ENCODE assay signal across 9 mouse cellular contexts in the genomic region with DNA sequence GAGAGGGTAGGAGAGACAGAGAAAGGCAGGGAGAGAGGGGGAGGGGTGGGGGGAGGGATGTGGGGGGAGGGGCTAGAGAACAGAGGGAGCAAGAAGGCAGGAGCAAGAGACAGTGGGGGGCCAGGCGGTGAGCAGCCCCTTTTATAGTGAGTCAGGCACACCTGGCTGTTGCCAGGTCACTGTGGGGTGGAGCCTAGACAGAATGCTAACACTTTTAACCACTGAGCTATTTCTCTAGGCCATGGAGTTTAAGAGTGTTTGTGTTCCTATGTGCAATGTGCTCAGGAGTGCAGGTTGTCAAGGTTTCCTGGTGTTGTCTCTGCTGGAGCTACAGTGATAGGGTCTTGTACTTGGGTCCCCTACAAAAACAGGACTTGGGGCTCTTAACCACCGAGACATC. TPM values are rescaled to one million over a fixed set of nuclear protein-coding genes. Genes with fewer than 3 reads are reported as not detected.
A peak's percentile ranks its signal among the peaks of the same experiment; 100 is the strongest.
DNase-seq lines count a peak whose midpoint lies in the region; ATAC-seq and TF ChIP-seq lines count a peak whose summit lies in the region.
"Had no signal": no experiment of that assay in that cellular context is flagged by ENCODE, and none has a peak within 500 bp of the region (broad histone marks: within the 10 kb centered on the region; RNA-seq: fewer than 3 reads in every experiment).

No protein-coding gene starts in this region.

- no peak for TF ChIP-seq CTCF in E14TG2a.4 (conservative IDR thresholded peaks at IDR 0.05; ENCODE audit: low read length)
- TF ChIP-seq CTCF in bone marrow, adult 2 months (IDR thresholded peaks at IDR 0.05; ENCODE audit: control insufficient read depth, insufficient read depth, low read length) = no peak
- TF ChIP-seq CTCF in cerebellum, adult 2 months (IDR thresholded peaks at IDR 0.05; ENCODE audit: borderline replicate concordance, insufficient read depth, low read depth, low read length) = no peak

- H3K9ac ChIP-seq in kidney, embryonic 14.5 days (ENCODE audit: low read depth, low read length) = no peak overlapping the region
- H3K9ac ChIP-seq in limb, embryonic 13.5 days = no peak overlapping the region; the same call in 1 of the 2 replicates
- H3K9ac ChIP-seq in midbrain, embryonic 14.5 days (replicated peaks; ENCODE audit: low read length) = no peak overlapping the region
- H3K9ac ChIP-seq: neural tube, embryonic 12.5 days had no signal

- peak overlapping the region; percentile 49 for H3K4me2 ChIP-seq in kidney, embryonic 14.5 days (replicated peaks; ENCODE audit: low read depth, low read length)
- peak overlapping the region; percentile 61 for H3K4me2 ChIP-seq in limb, embryonic 13.5 days (replicated peaks)
- no peak overlapping the region for H3K4me2 ChIP-seq in midbrain, embryonic 14.5 days (ENCODE audit: low read length)
- H3K4me2 ChIP-seq: neural tube, embryonic 12.5 days had no signal

- peak overlapping the region; percentile 96; the same call in 1 of the 2 replicates for H3K27ac ChIP-seq in kidney, embryonic 14.5 days (ENCODE audit: low read depth, low read length)
- H3K27ac ChIP-seq in bone marrow, adult 2 months (ENCODE audit: control insufficient read depth, insufficient read depth, low read depth, low read length, poor library complexity) = peak overlapping the region; percentile 97
- H3K27ac ChIP-seq in limb, embryonic 13.5 days = peak overlapping the region; percentile 92
- H3K27ac ChIP-seq in midbrain, embryonic 14.5 days (replicated peaks; ENCODE audit: low read depth, low read length) = no peak overlapping the region
- no peak overlapping the region for H3K27ac ChIP-seq in cerebellum, adult 2 months (ENCODE audit: insufficient read depth, low read length)
- H3K27ac ChIP-seq: neural tube, embryonic 12.5 days had no signal

- no peaks in the 10 kb centered on the region for H3K27me3 ChIP-seq in kidney, embryonic 14.5 days (ENCODE audit: control insufficient read depth, insufficient read depth, low read length)
- H3K27me3 ChIP-seq in E14TG2a.4 (ENCODE audit: insufficient read depth, low read length) = no peaks in the 10 kb centered on the region
- H3K27me3 ChIP-seq in limb, embryonic 13.5 days = no peaks in the 10 kb centered on the region
- H3K27me3 ChIP-seq in midbrain, embryonic 14.5 days (ENCODE audit: control insufficient read depth, insufficient read depth, low read length) = no peaks in the 10 kb centered on the region
- no peaks in the 10 kb centered on the region for H3K27me3 ChIP-seq in cerebellum, adult 2 months (ENCODE audit: control insufficient read depth, insufficient read depth, low read length)
- H3K27me3 ChIP-seq: neural tube, embryonic 12.5 days had no signal

- no peak for TF ChIP-seq POLR2A in bone marrow, adult 2 months (IDR thresholded peaks at IDR 0.05; ENCODE audit: borderline replicate concordance, control insufficient read depth, low read depth, low read length)
- TF ChIP-seq POLR2A in cerebellum, adult 2 months (IDR thresholded peaks at IDR 0.05; ENCODE audit: borderline replicate concordance, insufficient read depth, low read length) = no peak

- 40% methylated on average over 2 of the region's 2 CpGs for WGBS in kidney, embryonic 14.5 days
- WGBS in bone marrow, adult 2 months = 17% methylated on average over 2 of the region's 2 CpGs
- 34% methylated on average over 2 of the region's 2 CpGs for WGBS in limb, embryonic 13.5 days
- 37% methylated on average over 2 of the region's 2 CpGs for WGBS in midbrain, embryonic 14.5 days
- 69% methylated on average over 2 of the region's 2 CpGs for WGBS in cerebellum, adult 2 months

- no peaks in the 10 kb centered on the region for H3K9me3 ChIP-seq in kidney, embryonic 14.5 days (ENCODE audit: control insufficient read depth, low read length)
- H3K9me3 ChIP-seq in E14TG2a.4 (ENCODE audit: low read length) = no peaks in the 10 kb centered on the region
- no peaks in the 10 kb centered on the region for H3K9me3 ChIP-seq in limb, embryonic 13.5 days
- no peaks in the 10 kb centered on the region for H3K9me3 ChIP-seq in midbrain, embryonic 14.5 days (ENCODE audit: control insufficient read depth, low read length)
- H3K9me3 ChIP-seq: neural tube, embryonic 12.5 days had no signal

- no peak for DNase-seq in kidney, postnatal 10 days
- DNase-seq in midbrain, embryonic 14.5 days = no peak
- DNase-seq in adrenal gland, adult (ENCODE audit: inconsistent age in 2 of 2, low spot score in 1 of 2) = no peak
- DNase-seq in cerebellum, adult 2 months = no peak

- no peak for ATAC-seq in kidney, embryonic 14.5 days (ENCODE audit: low FRiP score, low TSS enrichment)
- ATAC-seq in limb, embryonic 13.5 days (ENCODE audit: low FRiP score, low read depth) = no peak
- ATAC-seq in midbrain, embryonic 14.5 days (ENCODE audit: low FRiP score, low TSS enrichment) = no peak

- H3K36me3 ChIP-seq in kidney, embryonic 14.5 days (ENCODE audit: control insufficient read depth, insufficient read depth, low read length) = peaks cover 8% of the 10 kb centered on the region; the same call in 1 of the 2 replicates
- H3K36me3 ChIP-seq in E14TG2a.4 (ENCODE audit: insufficient read depth, low read length) = peaks cover 17% of the 10 kb centered on the region
- H3K36me3 ChIP-seq in limb, embryonic 13.5 days = peaks cover 10% of the 10 kb centered on the region
- peaks cover 6% of the 10 kb centered on the region; the same call in 1 of the 2 replicates for H3K36me3 ChIP-seq in midbrain, embryonic 14.5 days (ENCODE audit: control insufficient read depth, insufficient read depth, low read length)

- no peak overlapping the region for H3K4me3 ChIP-seq in kidney, embryonic 14.5 days (ENCODE audit: low read length)
- peak overlapping the region; percentile 76 for H3K4me3 ChIP-seq in E14TG2a.4 (replicated peaks; ENCODE audit: low read length)
- no peak overlapping the region for H3K4me3 ChIP-seq in bone marrow, adult 2 months (replicated peaks; ENCODE audit: control insufficient read depth, low read depth, low read length)
- H3K4me3 ChIP-seq in limb, embryonic 13.5 days = no peak overlapping the region
- no peak overlapping the region for H3K4me3 ChIP-seq in midbrain, embryonic 14.5 days (replicated peaks; ENCODE audit: low read depth, low read length)
- H3K4me3 ChIP-seq in cerebellum, adult 2 months (replicated peaks; ENCODE audit: insufficient read depth, low read depth, low read length) = no peak overlapping the region
- H3K4me3 ChIP-seq: neural tube, embryonic 12.5 days had no signal

- H3K4me1 ChIP-seq in kidney, embryonic 14.5 days (ENCODE audit: control insufficient read depth, insufficient read depth, low read length) = peaks cover 34% of the 10 kb centered on the region
- H3K4me1 ChIP-seq in E14TG2a.4 (replicated peaks; ENCODE audit: low read depth, low read length) = peaks cover 76% of the 10 kb centered on the region
- peaks cover 10% of the 10 kb centered on the region; the same call in 1 of the 2 replicates for H3K4me1 ChIP-seq in bone marrow, adult 2 months (ENCODE audit: control insufficient read depth, insufficient read depth, low read length)
- peaks cover 40% of the 10 kb centered on the region for H3K4me1 ChIP-seq in limb, embryonic 13.5 days
- H3K4me1 ChIP-seq in midbrain, embryonic 14.5 days (ENCODE audit: control insufficient read depth, insufficient read depth, low read length) = peaks cover 9% of the 10 kb centered on the region; the same call in 1 of the 2 replicates
- peaks cover 22% of the 10 kb centered on the region for H3K4me1 ChIP-seq in cerebellum, adult 2 months (ENCODE audit: control insufficient read depth, insufficient read depth, low read length)

RNA-seq across cellular contexts. Expression of a gene that starts 8.8 kb away (rescaled TPM):
- 3.0 and 4.2 TPM in 2 replicates for polyA plus RNA-seq in kidney, embryonic 14.5 days (2014; fragmentation: Nextera tagmentation; extraction: Ambion mirVana)
- polyA plus RNA-seq in bone marrow, adult 2 months (2011; ENCODE audit: insufficient read depth, insufficient read length, low replicate concordance, missing spikeins) = 23.6 and 39.6 TPM in 2 replicates
- 3.1 and 5.9 TPM in 2 replicates for polyA plus RNA-seq in limb, embryonic 13.5 days (2015; fragmentation: Nextera tagmentation; extraction: Ambion mirVana)
- 3.8 and 5.8 TPM in 2 replicates for polyA plus RNA-seq in midbrain, embryonic 14.5 days (2014; fragmentation: Nextera tagmentation; extraction: Ambion mirVana)
- polyA plus RNA-seq in cerebellum, adult 2 months (2012; rRNA removed) = 51.8 and 58.7 TPM in 2 replicates

RNA-seq across cellular contexts. Expression of a gene that starts 13.7 kb away (rescaled TPM):
- polyA plus RNA-seq in kidney, embryonic 14.5 days (2014; fragmentation: Nextera tagmentation; extraction: Ambion mirVana) = 12.6 and 16.9 TPM in 2 replicates
- 2.8 and 10.4 TPM in 2 replicates for polyA plus RNA-seq in bone marrow, adult 2 months (2011; ENCODE audit: insufficient read depth, insufficient read length, low replicate concordance, missing spikeins)
- polyA plus RNA-seq in limb, embryonic 13.5 days (2015; fragmentation: Nextera tagmentation; extraction: Ambion mirVana) = 14.7 and 17.1 TPM in 2 replicates
- polyA plus RNA-seq in midbrain, embryonic 14.5 days (2014; fragmentation: Nextera tagmentation; extraction: Ambion mirVana) = 9.4 and 10.8 TPM in 2 replicates
- 10.8 and 11.1 TPM in 2 replicates for polyA plus RNA-seq in cerebellum, adult 2 months (2012; rRNA removed)

RNA-seq across cellular contexts. Expression of a gene that starts 56.8 kb away (rescaled TPM):
- polyA plus RNA-seq in kidney, embryonic 14.5 days (2014; fragmentation: Nextera tagmentation; extraction: Ambion mirVana) = 8.0 and 9.5 TPM in 2 replicates
- polyA plus RNA-seq in bone marrow, adult 2 months (2011; ENCODE audit: insufficient read depth, insufficient read length, low replicate concordance, missing spikeins) = 10.3 and 19.0 TPM in 2 replicates
- polyA plus RNA-seq in limb, embryonic 13.5 days (2015; fragmentation: Nextera tagmentation; extraction: Ambion mirVana) = 68.0 and 81.3 TPM in 2 replicates
- polyA plus RNA-seq in midbrain, embryonic 14.5 days (2014; fragmentation: Nextera tagmentation; extraction: Ambion mirVana) = 0.88 and 1.3 TPM in 2 replicates
- polyA plus RNA-seq in cerebellum, adult 2 months (2012; rRNA removed) = 4.2 and 4.8 TPM in 2 replicates

Comparison
In these comparisons a context has a peak if more than half of its experiments do, and no peak if none do; other contexts are left out.
1. H3K27ac ChIP-seq: peak in kidney, embryonic 14.5 days (single experiment), bone marrow, adult 2 months (single experiment) and limb, embryonic 13.5 days (single experiment); none in midbrain, embryonic 14.5 days (single experiment) and cerebellum, adult 2 months (single experiment).